Mouse (Mus musculus): ENCODE data around the gene Paxip1. TPM values are rescaled to one million over a fixed set of nuclear protein-coding genes. Genes with fewer than 3 reads are reported as not detected.

The Paxip1 gene
- polyA plus RNA-seq, 1 experiment = 8.2 TPM

DNA sequence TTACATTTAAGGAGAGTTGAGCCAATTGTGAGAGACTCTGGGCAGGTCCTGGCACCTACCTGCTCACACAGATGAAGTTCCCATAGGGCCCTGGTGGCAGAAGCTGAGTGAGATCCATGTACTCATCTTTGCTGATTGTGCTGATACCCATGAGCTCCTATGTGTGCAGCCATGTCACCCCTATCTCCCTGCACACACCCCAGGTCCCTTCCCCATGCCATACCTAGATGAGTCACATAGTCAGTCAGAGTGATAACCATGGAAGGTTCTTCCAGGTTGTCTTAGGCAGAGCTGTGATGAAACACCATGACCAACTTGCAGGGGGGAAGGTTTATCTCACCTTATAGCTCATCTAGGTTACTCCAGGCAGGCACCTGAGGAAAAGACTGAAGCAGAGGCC is 84.2 kb downstream of the Paxip1 start:
- no peak overlapping the region for H3K4me3 ChIP-seq
- H3K27me3 ChIP-seq (ENCODE audit: control insufficient read depth, insufficient read depth, insufficient read length) = no peaks in the 10 kb centered on the region
- H3K79me2 ChIP-seq (ENCODE audit: control insufficient read depth, insufficient read depth) = no peaks in the 10 kb centered on the region
- no peak overlapping the region for H3K4me2 ChIP-seq (ENCODE audit: low read depth)
- H3K36me3 ChIP-seq (ENCODE audit: control insufficient read depth, insufficient read depth) = no peaks in the 10 kb centered on the region
- TF ChIP-seq REST (IDR thresholded peaks at IDR 0.05; ENCODE audit: insufficient read depth, insufficient read length) (no peak), MYOD1 (IDR thresholded peaks at IDR 0.05; ENCODE audit: control insufficient read depth in 1 of 3, insufficient read length in 2 of 3, low read depth in 2 of 3) (no peak), POLR2A (IDR thresholded peaks at IDR 0.05; ENCODE audit: insufficient read length, low read depth) (no peak), POLR2AphosphoS2 (IDR thresholded peaks at IDR 0.05; ENCODE audit: insufficient read length, low read depth) (no peak), MYOG (IDR thresholded peaks at IDR 0.05; ENCODE audit: control insufficient read depth in 1 of 3, insufficient read depth in 1 of 3, insufficient read length in 2 of 3, low read depth in 2 of 3) (no peak), E2F4 (IDR thresholded peaks at IDR 0.05; ENCODE audit: insufficient read depth) (no peak), USF1 (IDR thresholded peaks at IDR 0.05; ENCODE audit: low read depth) (no peak), MAX (IDR thresholded peaks at IDR 0.05; ENCODE audit: low read depth) (no peak), CEBPB (IDR thresholded peaks at IDR 0.05; ENCODE audit: insufficient read depth, poor library complexity, severe bottlenecking) (no peak), TCF12 (IDR thresholded peaks at IDR 0.05; ENCODE audit: insufficient read depth, poor library complexity, severe bottlenecking) (no peak), SRF (IDR thresholded peaks at IDR 0.05; ENCODE audit: control insufficient read depth, insufficient read length, low read depth) (no peak), TCF3 (IDR thresholded peaks at IDR 0.05; ENCODE audit: insufficient read length, low read depth) (no peak)
- H3ac ChIP-seq (ENCODE audit: control insufficient read depth, insufficient read length) = no peak overlapping the region

DNA sequence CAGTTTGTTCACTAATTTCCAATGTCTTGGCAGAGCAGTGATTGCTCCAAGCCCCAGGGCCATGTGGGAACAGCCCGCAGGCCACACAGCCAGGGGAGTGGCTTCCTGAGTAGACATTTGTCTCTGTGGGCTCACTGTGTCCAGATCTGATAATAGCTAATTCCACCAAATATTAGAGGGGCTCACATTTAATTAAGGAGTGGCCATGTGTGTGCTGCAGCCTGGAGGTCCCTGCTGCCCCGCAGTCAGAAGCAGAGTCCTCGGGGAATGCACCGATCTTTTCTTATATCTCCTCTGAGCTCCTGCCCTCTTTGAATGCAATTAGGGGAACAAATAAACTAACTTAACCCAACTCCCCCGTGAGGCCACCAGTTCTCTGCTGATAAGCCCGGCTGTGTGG is 84.9 kb downstream of the Paxip1 start:
- TF ChIP-seq MAX (IDR thresholded peaks at IDR 0.05; ENCODE audit: low read depth) = no peak
- TF ChIP-seq REST (IDR thresholded peaks at IDR 0.05; ENCODE audit: insufficient read depth, insufficient read length) = no peak
- TF ChIP-seq MYOG (IDR thresholded peaks at IDR 0.05; ENCODE audit: control insufficient read depth in 1 of 3, insufficient read depth in 1 of 3, insufficient read length in 2 of 3, low read depth in 2 of 3) = no peak
- TF ChIP-seq USF1 (IDR thresholded peaks at IDR 0.05; ENCODE audit: low read depth) = no peak
- no peak for TF ChIP-seq POLR2A (IDR thresholded peaks at IDR 0.05; ENCODE audit: insufficient read length, low read depth)
- TF ChIP-seq CEBPB (IDR thresholded peaks at IDR 0.05; ENCODE audit: insufficient read depth, poor library complexity, severe bottlenecking) = no peak
- TF ChIP-seq MYOD1 (IDR thresholded peaks at IDR 0.05; ENCODE audit: control insufficient read depth in 1 of 3, insufficient read length in 2 of 3, low read depth in 2 of 3) = no peak
- TF ChIP-seq POLR2AphosphoS2 (IDR thresholded peaks at IDR 0.05; ENCODE audit: insufficient read length, low read depth) = no peak
- no peak for TF ChIP-seq TCF12 (IDR thresholded peaks at IDR 0.05; ENCODE audit: insufficient read depth, poor library complexity, severe bottlenecking)
- no peak for TF ChIP-seq TCF3 (IDR thresholded peaks at IDR 0.05; ENCODE audit: insufficient read length, low read depth)
- no peak for TF ChIP-seq SRF (IDR thresholded peaks at IDR 0.05; ENCODE audit: control insufficient read depth, insufficient read length, low read depth)
- TF ChIP-seq E2F4 (IDR thresholded peaks at IDR 0.05; ENCODE audit: insufficient read depth) = no peak
- Histone ChIP-seq H3K4me3 (no peak overlapping the region), H3ac (ENCODE audit: control insufficient read depth, insufficient read length) (no peak overlapping the region), H3K79me2 (ENCODE audit: control insufficient read depth, insufficient read depth) (no peaks in the 10 kb centered on the region), H3K27me3 (ENCODE audit: control insufficient read depth, insufficient read depth, insufficient read length) (no peaks in the 10 kb centered on the region), H3K36me3 (ENCODE audit: control insufficient read depth, insufficient read depth) (no peaks in the 10 kb centered on the region), H3K4me2 (ENCODE audit: low read depth) (no peak overlapping the region)

DNA sequence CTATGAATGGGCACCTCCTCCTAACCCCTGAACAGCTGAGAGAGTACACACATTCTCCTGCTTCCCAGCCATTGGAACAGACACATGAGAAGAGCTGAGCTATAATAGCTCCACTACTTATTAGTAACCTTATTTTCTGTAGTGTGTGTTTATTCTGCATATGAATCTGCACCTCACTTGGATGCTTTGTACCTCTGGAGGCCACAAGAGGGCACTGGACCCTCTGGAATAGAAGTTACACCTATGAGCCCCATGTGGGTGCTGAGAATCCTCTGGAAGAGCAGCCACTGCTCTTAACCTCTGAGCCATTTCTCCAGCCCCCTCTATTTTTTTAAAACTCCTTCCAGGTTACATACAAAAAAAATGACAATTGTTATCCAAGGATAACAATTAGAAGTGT is 86.5 kb downstream of the Paxip1 start:
- no peak overlapping the region for H3K4me2 ChIP-seq (ENCODE audit: low read depth)
- no peaks in the 10 kb centered on the region for H3K27me3 ChIP-seq (ENCODE audit: control insufficient read depth, insufficient read depth, insufficient read length)
- no peaks in the 10 kb centered on the region for H3K79me2 ChIP-seq (ENCODE audit: control insufficient read depth, insufficient read depth)
- H3K4me3 ChIP-seq = no peak overlapping the region
- TF ChIP-seq MYOG (IDR thresholded peaks at IDR 0.05; ENCODE audit: control insufficient read depth in 1 of 3, insufficient read depth in 1 of 3, insufficient read length in 2 of 3, low read depth in 2 of 3) (no peak), E2F4 (IDR thresholded peaks at IDR 0.05; ENCODE audit: insufficient read depth) (no peak), TCF3 (IDR thresholded peaks at IDR 0.05; ENCODE audit: insufficient read length, low read depth) (no peak), POLR2A (IDR thresholded peaks at IDR 0.05; ENCODE audit: insufficient read length, low read depth) (no peak), REST (IDR thresholded peaks at IDR 0.05; ENCODE audit: insufficient read depth, insufficient read length) (no peak), USF1 (IDR thresholded peaks at IDR 0.05; ENCODE audit: low read depth) (no peak), CEBPB (IDR thresholded peaks at IDR 0.05; ENCODE audit: insufficient read depth, poor library complexity, severe bottlenecking) (no peak), TCF12 (IDR thresholded peaks at IDR 0.05; ENCODE audit: insufficient read depth, poor library complexity, severe bottlenecking) (no peak), MAX (IDR thresholded peaks at IDR 0.05; ENCODE audit: low read depth) (no peak)
- H3ac ChIP-seq (ENCODE audit: control insufficient read depth, insufficient read length) = no peak overlapping the region
- H3K36me3 ChIP-seq (ENCODE audit: control insufficient read depth, insufficient read depth) = no peaks in the 10 kb centered on the region

DNA sequence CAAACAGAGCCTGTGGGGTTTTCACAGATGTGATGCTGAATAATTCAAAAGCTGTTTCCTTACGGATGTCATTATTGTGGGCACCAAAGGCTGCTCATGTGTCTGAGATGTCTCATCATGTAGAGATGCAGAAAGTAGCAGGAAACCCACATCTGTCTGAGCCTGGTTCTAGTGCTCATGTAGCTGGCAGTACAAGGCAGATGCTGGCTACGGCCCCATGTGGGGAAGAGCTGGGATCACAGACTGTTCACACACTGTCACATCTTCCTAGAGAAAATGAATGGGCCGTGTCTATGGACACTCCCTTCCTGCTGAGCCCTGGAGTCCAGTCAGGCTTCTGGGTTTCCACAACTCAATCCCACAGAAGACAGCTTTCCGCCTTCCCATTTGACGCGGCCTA is 89.0 kb downstream of the Paxip1 start:
- TF ChIP-seq MAX (IDR thresholded peaks at IDR 0.05; ENCODE audit: low read depth) (no peak), USF1 (IDR thresholded peaks at IDR 0.05; ENCODE audit: low read depth) (no peak), SRF (IDR thresholded peaks at IDR 0.05; ENCODE audit: control insufficient read depth, insufficient read length, low read depth) (no peak), MYOD1 (IDR thresholded peaks at IDR 0.05; ENCODE audit: control insufficient read depth in 1 of 3, insufficient read length in 2 of 3, low read depth in 2 of 3) (no peak), TCF3 (IDR thresholded peaks at IDR 0.05; ENCODE audit: insufficient read length, low read depth) (no peak), MYOG (IDR thresholded peaks at IDR 0.05; ENCODE audit: control insufficient read depth in 1 of 3, insufficient read depth in 1 of 3, insufficient read length in 2 of 3, low read depth in 2 of 3) (no peak)
- no peak overlapping the region for H3ac ChIP-seq (ENCODE audit: control insufficient read depth, insufficient read length)
- H3K4me3 ChIP-seq = no peak overlapping the region
- no peak overlapping the region for H3K4me2 ChIP-seq (ENCODE audit: low read depth)
- no peaks in the 10 kb centered on the region for H3K79me2 ChIP-seq (ENCODE audit: control insufficient read depth, insufficient read depth)
- no peaks in the 10 kb centered on the region for H3K27me3 ChIP-seq (ENCODE audit: control insufficient read depth, insufficient read depth, insufficient read length)
- no peaks in the 10 kb centered on the region for H3K36me3 ChIP-seq (ENCODE audit: control insufficient read depth, insufficient read depth)

Other genes starting within 250 kb of the Paxip1 start
- gene Htr5a, start 50.5 kb upstream of the Paxip1 start, polyA plus RNA-seq (2012; fragmentation: generic; extraction: Trizol) = not detected